Mouse (Mus musculus) E14TG2a.4 (cell line): ENCODE measurements around the gene Chst8.

Experiments used
- H3K27me3 ChIP-seq: 2 replicates; pipeline ENCODE4 v1.6.1; 2014; ENCODE audit warnings: low read length, control low read depth; ENCODE audit not compliant: insufficient read depth
- H3K36me3 ChIP-seq: 2 replicates; pipeline ENCODE4 v1.6.1; 2014; ENCODE audit warnings: low read length, control low read depth; ENCODE audit not compliant: insufficient read depth
- H3K4me1 ChIP-seq: replicated peaks from 2 replicates; pipeline ENCODE4 v1.6.1; 2014; ENCODE audit warnings: low read depth, low read length, control low read depth
- H3K4me3 ChIP-seq: replicated peaks from 2 replicates; pipeline ENCODE4 v1.5.1; 2014; ENCODE audit warnings: mild to moderate bottlenecking, low read length
- H3K9me3 ChIP-seq: 2 replicates; pipeline ENCODE4 v1.6.1; 2014; ENCODE audit warnings: low read length, control low read depth
- CTCF ChIP-seq: conservative IDR thresholded peaks from 2 replicates; pipeline ENCODE4 v1.5.1; 2014; ENCODE audit warnings: low read length
- NANOG ChIP-seq: IDR thresholded peaks from 2 replicates; pipeline ENCODE4 v1.6.1; 2014; ENCODE audit warnings: borderline replicate concordance, low read length, mixed read lengths
- POU5F1 ChIP-seq: IDR thresholded peaks from 2 replicates; pipeline ENCODE4 v1.6.1; 2014; ENCODE audit warnings: low read length, borderline replicate concordance

Gene Chst8

DNA sequence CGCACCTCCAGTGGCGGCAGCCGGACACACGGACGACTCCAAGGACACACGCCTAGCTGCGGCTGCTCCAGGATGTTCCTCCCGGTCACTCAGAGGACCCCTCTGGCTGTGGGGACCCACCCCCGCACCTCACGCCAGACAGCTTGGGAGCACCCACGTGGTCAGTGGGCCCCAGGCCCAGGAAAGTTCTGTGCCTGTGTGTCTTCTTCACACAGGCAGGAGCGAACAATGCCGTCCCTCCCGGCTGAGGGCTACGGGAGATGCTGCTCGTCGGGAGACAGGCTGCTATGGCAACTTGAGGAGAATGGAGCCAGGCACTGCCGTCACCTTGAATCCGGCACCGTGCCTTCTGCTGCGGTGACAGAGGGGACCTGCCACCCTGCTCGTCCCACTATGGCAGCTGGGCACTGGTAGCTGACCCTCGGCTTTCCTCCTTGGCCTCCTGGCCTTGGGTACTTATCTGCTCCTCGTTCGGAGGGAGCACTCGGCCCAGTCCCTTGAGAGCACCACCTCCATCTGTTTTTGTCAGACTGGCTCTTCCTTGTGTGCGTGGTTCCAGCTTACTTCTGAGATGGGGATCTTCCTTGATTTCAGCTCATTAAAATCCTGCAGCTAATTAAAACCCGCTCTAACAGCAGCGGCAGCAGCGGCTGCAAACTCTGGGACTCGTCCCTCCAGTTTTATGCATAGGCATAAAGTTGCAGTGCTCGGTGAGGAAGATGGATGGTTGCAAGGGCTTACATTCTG lies 59.2 kb downstream of the Chst8 start:
- Histone ChIP-seq H3K9me3 (no peaks in the 10 kb centered on the region), H3K36me3 (no peaks in the 10 kb centered on the region), H3K4me1 (peaks cover 46% of the 10 kb centered on the region), H3K27me3 (peaks cover 37% of the 10 kb centered on the region), H3K4me3 (peak overlapping the region; percentile 32; the same call in 1 of the 2 replicates)
- TF ChIP-seq POU5F1 (no peak), CTCF (no peak), NANOG (no peak)

DNA sequence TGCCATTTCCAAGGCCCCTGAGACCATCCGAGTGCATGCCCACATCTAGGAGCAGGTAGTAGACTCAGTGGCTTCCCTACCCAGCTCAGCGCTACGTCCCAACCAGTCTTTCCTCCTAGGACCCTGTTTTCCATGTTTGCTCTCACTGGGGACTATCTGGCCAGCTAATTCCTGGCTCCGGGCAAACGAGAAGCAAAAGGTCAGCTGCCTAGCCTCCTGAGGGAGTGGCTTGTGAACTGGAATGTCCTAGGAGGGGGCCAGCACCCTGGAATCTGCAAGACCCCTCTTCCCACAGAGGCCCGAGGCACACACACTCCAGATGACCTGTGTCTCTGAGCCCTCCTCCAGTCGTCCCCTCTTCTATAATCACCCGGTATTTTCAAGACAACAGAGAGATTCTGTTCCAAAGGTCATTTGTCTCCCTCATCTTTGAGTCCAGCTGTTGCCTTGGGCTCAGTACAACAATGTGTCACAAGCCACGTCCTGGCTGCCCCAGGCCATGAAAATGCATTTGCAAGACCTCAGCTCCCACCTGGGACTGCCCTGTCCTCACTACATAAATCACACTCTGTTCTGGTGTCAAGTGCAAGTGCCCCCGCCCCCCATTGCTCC lies 60.3 kb downstream of the Chst8 start:
- H3K4me1 ChIP-seq: peaks cover 52% of the 10 kb centered on the region
- TF ChIP-seq NANOG (no peak), CTCF (no peak), POU5F1 (no peak)
- H3K27me3 ChIP-seq: peaks cover 37% of the 10 kb centered on the region
- no peak overlapping the region for H3K4me3 ChIP-seq
- no peaks in the 10 kb centered on the region for H3K9me3 ChIP-seq
- H3K36me3 ChIP-seq: no peaks in the 10 kb centered on the region

DNA sequence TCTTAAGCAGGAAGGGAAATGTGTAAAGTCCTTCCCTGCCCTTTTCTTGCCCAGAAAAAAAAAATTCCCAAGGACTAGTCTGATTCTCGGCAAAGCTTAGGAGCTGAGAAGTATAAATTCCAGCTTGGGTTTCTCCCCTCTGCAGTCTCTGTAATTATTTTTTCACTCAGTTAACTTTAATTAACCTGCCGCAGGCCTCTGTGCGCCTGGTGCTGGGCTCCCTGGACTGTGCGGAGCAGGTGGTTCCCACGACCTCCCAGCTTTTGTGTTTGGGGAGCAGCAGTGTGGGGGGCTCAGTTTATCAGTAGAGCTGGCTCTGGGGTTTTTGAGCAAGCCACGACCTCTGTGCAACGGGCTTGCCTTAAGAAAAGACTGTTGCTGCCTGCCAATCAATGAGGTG lies 62.2 kb downstream of the Chst8 start:
- Histone ChIP-seq H3K36me3 (no peaks in the 10 kb centered on the region), H3K4me1 (peaks cover 68% of the 10 kb centered on the region), H3K9me3 (no peaks in the 10 kb centered on the region), H3K27me3 (peaks cover 32% of the 10 kb centered on the region), H3K4me3 (no peak overlapping the region)
- no peak for TF ChIP-seq CTCF
- TF ChIP-seq NANOG: no peak
- TF ChIP-seq POU5F1: no peak

DNA sequence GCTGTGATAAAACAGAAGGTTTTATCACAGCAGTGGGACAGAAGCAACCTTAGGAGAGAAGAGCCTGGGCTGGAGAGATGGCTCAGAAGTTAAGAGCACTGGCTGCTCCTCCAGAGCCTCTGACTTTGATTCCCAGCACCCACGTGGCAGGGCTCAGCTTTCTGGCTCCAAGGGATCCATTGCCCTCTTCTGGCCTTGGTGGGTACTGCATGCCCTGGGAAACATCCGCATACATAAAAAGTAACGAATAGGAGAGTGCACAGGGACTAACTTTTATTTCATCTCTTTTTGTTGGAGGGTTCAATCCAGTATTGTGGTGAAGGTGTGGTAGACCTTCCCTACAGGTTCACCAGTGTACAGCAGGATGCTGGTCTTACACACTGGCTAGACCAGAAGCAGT lies 62.8 kb downstream of the Chst8 start:
- TF ChIP-seq CTCF (peak; percentile 100), POU5F1 (no peak)
- Histone ChIP-seq H3K9me3 (no peaks in the 10 kb centered on the region), H3K4me1 (peaks cover 74% of the 10 kb centered on the region), H3K36me3 (no peaks in the 10 kb centered on the region), H3K27me3 (peaks cover 32% of the 10 kb centered on the region), H3K4me3 (no peak overlapping the region)

GRCm38 (mm10) chr7:34748501-34748900 lies 64.0 kb downstream of the Chst8 start:
- TF ChIP-seq POU5F1 (no peak), CTCF (peak; percentile 13; the same call in 1 of the 2 replicates), NANOG (no peak)
- Histone ChIP-seq H3K4me3 (no peak overlapping the region), H3K9me3 (no peaks in the 10 kb centered on the region), H3K27me3 (peaks cover 23% of the 10 kb centered on the region), H3K4me1 (peaks cover 81% of the 10 kb centered on the region), H3K36me3 (no peaks in the 10 kb centered on the region)

- no peaks in the 10 kb centered on the region for H3K9me3 ChIP-seq
- no peak for TF ChIP-seq NANOG
- H3K4me1 ChIP-seq: peaks cover 81% of the 10 kb centered on the region
- H3K36me3 ChIP-seq: no peaks in the 10 kb centered on the region
- peaks cover 17% of the 10 kb centered on the region for H3K27me3 ChIP-seq
- 0 out of 2 replicates have a peak overlapping the region, but pooled peaks have one; percentile 7 for H3K4me3 ChIP-seq
These were observed 64.8 kb downstream of the Chst8 start for GRCm38 (mm10) chr7:34747661-34748060.

DNA sequence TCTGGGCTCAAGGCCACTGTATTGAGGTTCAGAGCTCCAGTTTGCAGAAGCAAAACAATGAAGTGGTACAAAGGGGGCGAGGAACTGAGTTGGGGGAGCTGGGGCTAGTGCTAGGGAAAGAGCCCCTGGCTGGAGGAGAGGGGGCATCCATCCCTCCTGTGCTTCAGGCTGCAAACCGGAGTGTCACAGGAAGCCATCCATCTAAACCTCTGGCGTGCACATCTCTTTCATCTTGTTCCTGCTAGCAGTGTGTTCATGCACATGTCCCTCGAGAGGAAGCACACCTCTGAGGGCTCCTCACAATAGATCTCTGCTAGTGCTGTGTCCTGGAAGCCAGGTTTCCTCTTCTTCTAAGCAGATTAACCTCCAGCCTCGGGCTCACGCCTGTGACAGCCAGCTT lies 65.9 kb downstream of the Chst8 start:
- H3K36me3 ChIP-seq: no peaks in the 10 kb centered on the region
- peaks cover 9% of the 10 kb centered on the region for H3K27me3 ChIP-seq
- H3K4me3 ChIP-seq: no peak overlapping the region
- TF ChIP-seq NANOG (no peak), CTCF (no peak)
- peaks cover 82% of the 10 kb centered on the region for H3K4me1 ChIP-seq
- H3K9me3 ChIP-seq: no peaks in the 10 kb centered on the region

GRCm38 (mm10) chr7:34746165-34746564 lies 66.3 kb downstream of the Chst8 start:
- TF ChIP-seq POU5F1 (no peak), NANOG (no peak), CTCF (no peak)
- H3K27me3 ChIP-seq: peaks cover 4% of the 10 kb centered on the region
- H3K4me3 ChIP-seq: no peak overlapping the region
- no peaks in the 10 kb centered on the region for H3K9me3 ChIP-seq
- H3K4me1 ChIP-seq: peaks cover 81% of the 10 kb centered on the region
- H3K36me3 ChIP-seq: no peaks in the 10 kb centered on the region
